Mouse (Mus musculus) ES-Bruce4 (cell line): Measurements from ENCODE around the gene Arfgap2.

Experiments
- EP300 ChIP-seq: IDR thresholded peaks from 2 replicates; pipeline ENCODE4 v1.6.1; 2011; ENCODE audit warnings: low read depth, low read length; ENCODE audit not compliant: insufficient read depth
- POLR2A ChIP-seq: IDR thresholded peaks from one replicate; pipeline ENCODE4 v1.8.1; 2011; ENCODE audit warnings: low read length; ENCODE audit not compliant: insufficient read depth

DNA sequence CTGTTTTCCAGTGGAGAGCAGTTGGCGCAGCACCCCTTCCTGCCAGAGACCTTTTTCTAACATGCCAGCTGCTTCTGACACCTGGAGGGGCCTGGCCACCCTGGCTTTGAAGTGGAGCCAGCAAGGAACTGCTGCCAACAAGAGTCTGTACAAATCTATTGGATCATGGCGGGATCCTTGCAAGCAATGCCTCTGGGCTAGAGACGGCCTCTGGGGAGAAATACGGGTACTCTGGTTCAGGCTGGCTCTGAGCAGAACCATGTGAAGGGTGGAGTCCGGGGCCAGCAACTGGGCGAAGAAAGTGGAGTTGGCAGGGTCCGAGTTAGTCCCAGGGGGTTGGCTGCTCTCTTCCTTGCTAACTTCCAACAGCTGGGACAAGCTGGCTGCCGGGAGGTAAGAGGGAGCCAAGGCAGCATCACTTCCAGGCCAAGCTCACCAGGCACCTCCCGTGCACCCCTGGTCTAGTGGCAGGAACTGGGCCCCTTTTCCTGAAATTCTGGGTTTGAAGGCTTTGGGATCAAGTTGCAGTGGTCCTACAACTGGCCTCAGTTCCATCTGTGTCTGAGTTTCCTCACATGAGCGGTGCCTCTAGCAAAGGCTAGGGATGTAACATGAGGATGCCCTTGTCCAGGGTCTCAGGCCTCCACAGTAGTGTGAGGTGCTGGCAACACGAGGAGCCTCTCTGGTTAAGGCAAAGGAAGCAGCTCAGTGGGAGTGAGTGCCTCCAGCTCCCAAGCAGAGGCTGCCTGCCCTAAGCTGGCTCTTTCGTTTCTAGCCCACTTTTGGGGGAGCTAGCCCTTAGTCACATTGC lies 26.6 kb downstream of the Arfgap2 start:
- no peak for TF ChIP-seq POLR2A
- TF ChIP-seq EP300: no peak
